Mouse (Mus musculus) midbrain, postnatal 0 days (tissue): ENCODE results near the gene Cemip2. TPM values are rescaled to one million over a fixed set of nuclear protein-coding genes. Genes with fewer than 3 reads are reported as not detected.

Experiments used
- ATAC-seq: fragments of 200-750 bp; cut with Nextera tagmentation; 2 replicates; pipeline ENCODE4 v1.8.0; 2017; ENCODE audit warnings: moderate number of reproducible peaks, mild to moderate bottlenecking, moderate TSS enrichment, moderate library complexity; ENCODE audit not compliant: low FRiP score
- DNase-seq: peaks from one replicate; pipeline ENCODE4 v3.0.0-alpha.2; 2015; ENCODE audit warnings: low spot score
- H3K27ac ChIP-seq: fragments of 300-500 bp; sonication (generic); 2 replicates; pipeline ENCODE4 v1.5.1; 2014; ENCODE audit warnings: low read depth, mild to moderate bottlenecking, low read length, mixed read lengths
- H3K27me3 ChIP-seq: fragments of 300-500 bp; sonication (generic); 2 replicates; pipeline ENCODE4 v1.6.1; 2014; ENCODE audit warnings: low read length, control low read depth, mixed read lengths; ENCODE audit not compliant: insufficient read depth
- H3K36me3 ChIP-seq: fragments of 300-500 bp; sonication (generic); 2 replicates; pipeline ENCODE4 v1.6.1; 2014; ENCODE audit warnings: low read length, control low read depth, mixed read lengths; ENCODE audit not compliant: insufficient read depth
- H3K4me1 ChIP-seq: fragments of 300-500 bp; sonication (generic); 2 replicates; pipeline ENCODE4 v1.6.1; 2014; ENCODE audit warnings: mild to moderate bottlenecking, control low read depth, antibody characterized with exemption, low read length, mixed read lengths; ENCODE audit not compliant: insufficient read depth
- H3K4me2 ChIP-seq: fragments of 300-500 bp; sonication (generic); 2 replicates; pipeline ENCODE4 v1.6.1; 2014; ENCODE audit warnings: low read depth, mild to moderate bottlenecking, low read length, mixed read lengths; ENCODE audit not compliant: poor library complexity, severe bottlenecking
- H3K4me3 ChIP-seq: fragments of 300-500 bp; sonication (generic); 2 replicates; pipeline ENCODE4 v1.5.1; 2014; ENCODE audit warnings: low read depth, mild to moderate bottlenecking, low read length, moderate library complexity
- H3K9ac ChIP-seq: fragments of 300-500 bp; sonication (generic); replicated peaks from 2 replicates; pipeline ENCODE4 v1.6.1; 2014; ENCODE audit warnings: mild to moderate bottlenecking, low read length, moderate library complexity, mixed read lengths; ENCODE audit not compliant: poor library complexity, severe bottlenecking
- H3K9me3 ChIP-seq: fragments of 300-500 bp; sonication (generic); 2 replicates; pipeline ENCODE4 v1.6.1; 2016; ENCODE audit warnings: low read length, control low read depth
- CTCF ChIP-seq: IDR thresholded peaks from 2 replicates; pipeline ENCODE4 v1.5.1; 2016; ENCODE audit warnings: antibody characterized with exemption, mild to moderate bottlenecking
- WGBS: fragments of 180-500 bp; shearing (Covaris S2); extraction: QIAGEN DNeasy Blood & Tissue Kit; methylation state at CpG from one replicate; pipeline ENCODE4 v1.1.7; 2014; 5-methylcytosine and 5-hydroxymethylcytosine counted together
- polyA plus RNA-seq: library from polyadenylated mRNA; unstranded; fragments of >200 nt; fragmentation: Nextera tagmentation; extraction: Ambion mirVana; gene quantifications from 2 replicates; pipeline ENCODE4 v1.2.1, GENCODE M21; 2015
- total RNA-seq: library from RNA; depleted of rRNA; stranded (reverse); fragments of >200 nt; gene quantifications from 2 replicates; pipeline ENCODE4 v1.2.3, GENCODE M21; 2014

The Cemip2 gene
- total and polyA plus RNA-seq, 2 experiments from 2014 or later: 15.8 to 26.3 TPM

GRCm38 (mm10) chr19:21737881-21738590, 40.1 kb upstream of the Cemip2 start:
- H3K27ac ChIP-seq: no peak overlapping the region
- no peak overlapping the region for H3K9ac ChIP-seq
- no peaks in the 10 kb centered on the region for H3K27me3 ChIP-seq
- no peak overlapping the region; the same call in 1 of the 2 replicates for H3K4me2 ChIP-seq
- ATAC-seq: no peak
- peak; percentile 79 for DNase-seq
- no peaks in the 10 kb centered on the region for H3K4me1 ChIP-seq
- H3K36me3 ChIP-seq: no peaks in the 10 kb centered on the region
- no peak for TF ChIP-seq CTCF
- H3K9me3 ChIP-seq: no peaks in the 10 kb centered on the region
- H3K4me3 ChIP-seq: no peak overlapping the region
- 40% methylated on average over 17 of the region's 17 CpGs for WGBS

- Histone ChIP-seq H3K36me3 (no peaks in the 10 kb centered on the region), H3K27ac (no peak overlapping the region), H3K4me2 (no peak overlapping the region; the same call in 1 of the 2 replicates), H3K4me3 (no peak overlapping the region), H3K27me3 (no peaks in the 10 kb centered on the region), H3K9me3 (no peaks in the 10 kb centered on the region), H3K4me1 (no peaks in the 10 kb centered on the region), H3K9ac (no peak overlapping the region)
- no peak for DNase-seq
- 88% methylated on average over 18 of the region's 18 CpGs for WGBS
- no peak for ATAC-seq
- no peak for TF ChIP-seq CTCF
Measured at GRCm38 (mm10) chr19:21738591-21739280, 39.4 kb upstream of the Cemip2 start.

- TF ChIP-seq CTCF: no peak
- H3K4me1 ChIP-seq: no peaks in the 10 kb centered on the region
- no peaks in the 10 kb centered on the region for H3K9me3 ChIP-seq
- H3K4me2 ChIP-seq: no peak overlapping the region
- ATAC-seq (peak; percentile 56; the same call in 1 of the 2 replicates), DNase-seq (peak; percentile 87)
- WGBS: 75% methylated on average over 12 of the region's 12 CpGs
- no peaks in the 10 kb centered on the region for H3K27me3 ChIP-seq
- no peak overlapping the region for H3K27ac ChIP-seq
- H3K9ac ChIP-seq: no peak overlapping the region
- H3K4me3 ChIP-seq: no peak overlapping the region
- H3K36me3 ChIP-seq: no peaks in the 10 kb centered on the region
Measured at GRCm38 (mm10) chr19:21742138-21742537, 36.0 kb upstream of the Cemip2 start.

GRCm38 (mm10) chr19:21745586-21745985, 32.6 kb upstream of the Cemip2 start:
- no peak for ATAC-seq
- H3K9ac ChIP-seq: no peak overlapping the region
- H3K4me2 ChIP-seq: no peak overlapping the region
- no peaks in the 10 kb centered on the region for H3K36me3 ChIP-seq
- no peaks in the 10 kb centered on the region for H3K4me1 ChIP-seq
- 90% methylated on average over 2 of the region's 2 CpGs for WGBS
- TF ChIP-seq CTCF: no peak
- H3K27ac ChIP-seq: no peak overlapping the region
- no peaks in the 10 kb centered on the region for H3K9me3 ChIP-seq
- H3K4me3 ChIP-seq: no peak overlapping the region
- peak; percentile 24 for DNase-seq
- H3K27me3 ChIP-seq: no peaks in the 10 kb centered on the region

GRCm38 (mm10) chr19:21747356-21747755, 30.8 kb upstream of the Cemip2 start:
- Histone ChIP-seq H3K36me3 (no peaks in the 10 kb centered on the region), H3K9me3 (no peaks in the 10 kb centered on the region), H3K9ac (no peak overlapping the region), H3K27ac (no peak overlapping the region), H3K4me3 (no peak overlapping the region), H3K4me2 (no peak overlapping the region), H3K4me1 (no peaks in the 10 kb centered on the region), H3K27me3 (no peaks in the 10 kb centered on the region)
- TF ChIP-seq CTCF: peak; percentile 83
- WGBS: 23% methylated on average over 4 of the region's 4 CpGs
- DNase-seq (peak; percentile 67), ATAC-seq (no peak)

DNA sequence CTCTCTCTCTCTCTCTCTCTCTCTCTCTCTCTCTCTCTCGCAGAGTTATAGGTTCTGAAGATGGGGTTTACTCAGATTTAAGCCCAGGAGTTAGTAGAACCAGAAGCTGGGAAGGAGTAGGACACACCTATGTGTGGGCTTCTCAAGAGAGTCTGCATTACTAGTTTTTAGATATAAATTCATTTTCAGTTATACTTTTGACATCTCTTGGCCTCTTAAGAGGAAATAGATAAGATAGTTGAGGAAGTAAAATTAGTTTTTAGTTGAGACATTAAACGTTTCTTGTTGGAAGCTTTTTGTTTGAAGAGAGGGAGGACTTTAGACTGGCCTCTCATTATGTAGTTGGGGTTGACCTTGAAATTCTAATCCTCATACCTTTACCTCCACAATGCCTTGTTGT, 28.0 kb upstream of the Cemip2 start:
- Histone ChIP-seq H3K27ac (no peak overlapping the region), H3K27me3 (no peaks in the 10 kb centered on the region), H3K9ac (no peak overlapping the region), H3K36me3 (no peaks in the 10 kb centered on the region), H3K9me3 (no peaks in the 10 kb centered on the region), H3K4me2 (no peak overlapping the region), H3K4me3 (no peak overlapping the region), H3K4me1 (no peaks in the 10 kb centered on the region)
- WGBS: 71% methylated on average over 2 of the region's 2 CpGs
- no peak for TF ChIP-seq CTCF
- DNase-seq: no peak
- no peak for ATAC-seq
